8 mouse cellular contexts compared by ENCODE assay signal in the genomic region with DNA sequence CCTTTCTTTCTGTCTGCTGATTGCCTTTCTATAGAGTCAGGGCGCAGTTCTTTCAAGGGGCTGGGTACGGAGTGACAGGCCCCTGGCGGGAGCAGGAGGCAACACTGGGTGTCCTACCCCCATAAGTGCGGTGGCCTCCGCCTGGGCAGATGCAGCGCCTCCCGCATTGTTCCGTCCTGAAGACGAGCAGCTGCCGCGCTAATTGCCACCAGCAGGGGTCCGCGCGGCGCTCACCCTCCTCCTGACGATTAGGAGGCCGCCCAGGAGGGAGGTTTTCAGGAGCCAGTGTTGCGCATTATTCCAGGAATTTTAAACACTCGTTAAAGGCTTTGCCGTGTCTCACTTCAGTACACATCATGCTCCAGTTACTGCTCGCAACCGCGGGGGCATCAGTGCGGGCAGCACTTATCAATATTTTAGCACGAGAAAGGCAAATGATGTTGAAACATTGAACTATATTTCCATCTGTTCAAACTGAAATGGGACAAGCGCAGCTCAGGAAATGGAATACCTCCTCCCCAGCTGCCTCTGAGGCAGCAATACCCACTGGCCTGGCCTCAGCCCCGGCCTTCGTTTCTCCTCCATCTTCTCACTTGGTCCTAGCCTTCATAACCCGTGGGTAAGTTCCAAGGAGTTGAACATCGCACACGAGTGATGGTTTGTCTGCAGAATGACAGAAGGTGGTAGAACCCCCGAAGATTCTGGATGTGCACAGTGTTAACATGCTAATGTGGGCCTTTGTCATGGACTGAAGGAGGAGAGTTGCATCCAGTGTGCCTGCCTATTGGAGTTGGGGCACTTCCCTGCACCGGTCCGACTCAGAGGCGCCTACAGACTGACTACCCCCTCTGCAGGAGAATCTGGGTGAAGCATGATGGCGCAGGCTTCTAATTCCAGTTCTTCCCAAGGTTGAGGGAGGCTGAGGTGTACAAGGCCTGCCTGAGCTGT. TPM values are rescaled to one million over a fixed set of nuclear protein-coding genes. Genes with fewer than 3 reads are reported as not detected.
DNase-seq lines count a peak whose midpoint lies in the region; ATAC-seq and TF ChIP-seq lines count a peak whose summit lies in the region.

No protein-coding gene starts in this region.

- no peaks in the 10 kb centered on the region for H3K9me3 ChIP-seq in forebrain, embryonic 15.5 days
- H3K9me3 ChIP-seq in hindbrain, postnatal 0 days (ENCODE audit: low read length), result no peaks in the 10 kb centered on the region
- no peaks in the 10 kb centered on the region for H3K9me3 ChIP-seq in liver, postnatal 0 days (ENCODE audit: low read length)

- H3K36me3 ChIP-seq in testis, adult 2 months (ENCODE audit: control insufficient read depth, insufficient read depth, low read length), result no peaks in the 10 kb centered on the region
- no peaks in the 10 kb centered on the region for H3K36me3 ChIP-seq in forebrain, embryonic 15.5 days
- H3K36me3 ChIP-seq in hindbrain, postnatal 0 days (ENCODE audit: insufficient read depth, low read length), result no peaks in the 10 kb centered on the region
- no peaks in the 10 kb centered on the region for H3K36me3 ChIP-seq in liver, postnatal 0 days (replicated peaks; ENCODE audit: insufficient read depth, low read length)

- H3K4me3 ChIP-seq in testis, adult 2 months (ENCODE audit: control insufficient read depth, low read depth, low read length), result no peak overlapping the region; the same call in 1 of the 2 replicates
- peak overlapping the region; percentile 40 for H3K4me3 ChIP-seq in forebrain, embryonic 15.5 days
- peak overlapping the region; percentile 39 for H3K4me3 ChIP-seq in hindbrain, postnatal 0 days (ENCODE audit: low read length)
- H3K4me3 ChIP-seq in liver, postnatal 0 days (ENCODE audit: low read depth, low read length), result no peak overlapping the region

- WGBS in forebrain, embryonic 15.5 days, result 2% methylated on average over 36 of the region's 36 CpGs
- WGBS in hindbrain, postnatal 0 days, result 3% methylated on average over 36 of the region's 36 CpGs
- WGBS in liver, postnatal 0 days (ENCODE audit: insufficient replicate concordance), result 4% methylated on average over 31 of the region's 36 CpGs

- H3K4me2 ChIP-seq in forebrain, embryonic 15.5 days (replicated peaks), result peak overlapping the region; percentile 75
- peak overlapping the region; percentile 78 for H3K4me2 ChIP-seq in hindbrain, postnatal 0 days (ENCODE audit: low read depth, low read length)
- H3K4me2 ChIP-seq in liver, postnatal 0 days (ENCODE audit: low read depth, low read length), result peak overlapping the region; percentile 5; the same call in 1 of the 2 replicates

- TF ChIP-seq CTCF in testis, adult 2 months (IDR thresholded peaks at IDR 0.05; ENCODE audit: control insufficient read depth, insufficient read depth, insufficient replicate concordance, low read depth, low read length), result peak; percentile 20; the same call in 1 of the 2 replicates
- TF ChIP-seq CTCF in hindbrain, postnatal 0 days (IDR thresholded peaks at IDR 0.05; ENCODE audit: low read depth), result peak; percentile 76
- TF ChIP-seq CTCF in liver, postnatal 0 days (IDR thresholded peaks at IDR 0.05; ENCODE audit: low read depth), result peak; percentile 57

- intact Hi-C loops in left cerebral cortex, postnatal 25 days (cut with DNase I), result loop anchor here (5.0 kb wide), 1 partner anchor 416 kb away; no protein-coding TSS in a partner anchor

- H3K27me3 ChIP-seq in testis, adult 2 months (ENCODE audit: control insufficient read depth, insufficient read depth, low read length), result no peaks in the 10 kb centered on the region
- H3K27me3 ChIP-seq in forebrain, embryonic 15.5 days, result peaks cover 43% of the 10 kb centered on the region
- peaks cover 40% of the 10 kb centered on the region for H3K27me3 ChIP-seq in hindbrain, postnatal 0 days (ENCODE audit: insufficient read depth, low read length)
- H3K27me3 ChIP-seq in liver, postnatal 0 days (ENCODE audit: insufficient read depth, low read length), result peaks cover 41% of the 10 kb centered on the region

- H3K27ac ChIP-seq in testis, adult 2 months (ENCODE audit: control insufficient read depth, insufficient read depth, low read depth, low read length), result no peak overlapping the region
- H3K27ac ChIP-seq in forebrain, embryonic 15.5 days (replicated peaks), result 0 out of 2 replicates have a peak overlapping the region, but pooled peaks have one; percentile 3
- no peak overlapping the region for H3K27ac ChIP-seq in hindbrain, postnatal 0 days
- no peak overlapping the region for H3K27ac ChIP-seq in liver, postnatal 0 days (ENCODE audit: low read depth)

- TF ChIP-seq EP300 in liver, postnatal 0 days (IDR thresholded peaks at IDR 0.05; ENCODE audit: low read depth), result no peak

- ATAC-seq in forebrain, embryonic 15.5 days (replicated peaks), result peak; percentile 85
- ATAC-seq in hindbrain, postnatal 0 days, result peak; percentile 79
- ATAC-seq in liver, postnatal 0 days, result no peak

- H3K4me1 ChIP-seq in testis, adult 2 months (ENCODE audit: control insufficient read depth, insufficient read depth, low read length), result no peaks in the 10 kb centered on the region; the same call in 1 of the 2 replicates
- peaks cover 17% of the 10 kb centered on the region for H3K4me1 ChIP-seq in forebrain, embryonic 15.5 days
- no peaks in the 10 kb centered on the region for H3K4me1 ChIP-seq in hindbrain, postnatal 0 days (ENCODE audit: insufficient read depth, low read length)
- H3K4me1 ChIP-seq in liver, postnatal 0 days (ENCODE audit: insufficient read depth), result no peaks in the 10 kb centered on the region

- peak overlapping the region; percentile 44 for H3K9ac ChIP-seq in forebrain, embryonic 15.5 days (replicated peaks)
- peak overlapping the region; percentile 38 for H3K9ac ChIP-seq in hindbrain, postnatal 0 days (replicated peaks; ENCODE audit: low read length)
- no peak overlapping the region for H3K9ac ChIP-seq in liver, postnatal 0 days (replicated peaks)

- DNase-seq in testis, postnatal 14 days (ENCODE audit: low spot score), result no peak
- DNase-seq in c-Kit-positive CD71-negative TER-119-negative erythroid progenitor cells, embryonic 14.5 days (ENCODE audit: low read depth), result peak; percentile 22
- peak; percentile 80 for DNase-seq in hindbrain, postnatal 0 days (ENCODE audit: low spot score)
- DNase-seq in liver, postnatal 0 days, result peak; percentile 48
- peak; percentile 94 for DNase-seq in retina, postnatal 1 day
- DNase-seq in left cerebral cortex, postnatal 25 days (ENCODE audit: low spot score in 2 of 2), result no peak

- no peak for TF ChIP-seq POLR2A in testis, adult 2 months (IDR thresholded peaks at IDR 0.05; ENCODE audit: control insufficient read depth, low read depth, low read length)

RNA-seq across cellular contexts. Expression of gene Six3, which starts 32.6 kb away (rescaled TPM):
- not detected in 2 replicates for polyA plus RNA-seq in testis, adult 2 months (2012; rRNA removed)
- polyA plus RNA-seq in forebrain, embryonic 15.5 days (2015; fragmentation: Nextera tagmentation; extraction: Ambion mirVana), result 18.0 and 21.7 TPM in 2 replicates
- 0.63 and 0.86 TPM in 2 replicates for total RNA-seq in hindbrain, postnatal 0 days (2014; rRNA removed)
- polyA plus RNA-seq in hindbrain, postnatal 0 days (2015; fragmentation: Nextera tagmentation; extraction: Ambion mirVana), result 1.1 TPM in 1 of 2 replicates, not detected in the other
- polyA plus RNA-seq in liver, postnatal 0 days (2015; fragmentation: Nextera tagmentation; extraction: Ambion mirVana), result not detected in 2 replicates
- total RNA-seq in left cerebral cortex, postnatal 25 days (2021), result 1 to 10 TPM in 1 of 2 experiments, under 1 TPM in 1; 0.89 to 8.4 TPM

RNA-seq across cellular contexts. Expression of gene Six2, which starts 42.1 kb away (rescaled TPM):
- 3.1 and 4.6 TPM in 2 replicates for polyA plus RNA-seq in testis, adult 2 months (2012; rRNA removed)
- polyA plus RNA-seq in forebrain, embryonic 15.5 days (2015; fragmentation: Nextera tagmentation; extraction: Ambion mirVana), result 0.08 and 0.49 TPM in 2 replicates
- 0.42 and 1.2 TPM in 2 replicates for total RNA-seq in hindbrain, postnatal 0 days (2014; rRNA removed)
- 0.51 and 0.93 TPM in 2 replicates for polyA plus RNA-seq in hindbrain, postnatal 0 days (2015; fragmentation: Nextera tagmentation; extraction: Ambion mirVana)
- not detected in 2 replicates for polyA plus RNA-seq in liver, postnatal 0 days (2015; fragmentation: Nextera tagmentation; extraction: Ambion mirVana)
- total RNA-seq in left cerebral cortex, postnatal 25 days (2021), result under 1 TPM; 0.80 to 0.87 TPM

Comparison
In these comparisons a context has a peak if more than half of its experiments do, and no peak if none do; other contexts are left out.
1. H3K4me3 ChIP-seq: peak in forebrain, embryonic 15.5 days (single experiment) and hindbrain, postnatal 0 days (single experiment); none in testis, adult 2 months (single experiment) and liver, postnatal 0 days (single experiment).
2. CTCF ChIP-seq: peak in every context shown above with its lines; median percentile 76 in hindbrain, postnatal 0 days; 57 in liver, postnatal 0 days; 20 in testis, adult 2 months.
3. DNase-seq: peak in c-Kit-positive CD71-negative TER-119-negative erythroid progenitor cells, embryonic 14.5 days (single experiment), hindbrain, postnatal 0 days (single experiment), liver, postnatal 0 days (single experiment) and retina, postnatal 1 day (single experiment); none in testis, postnatal 14 days (single experiment) and left cerebral cortex, postnatal 25 days (0 of 2).
4. H3K4me2 ChIP-seq: peak in every context shown above with its lines; median percentile 78 in hindbrain, postnatal 0 days; 75 in forebrain, embryonic 15.5 days; 5 in liver, postnatal 0 days.